Mouse (Mus musculus): ENCODE measurements around the gene Ppef2. TPM values are rescaled to one million over a fixed set of nuclear protein-coding genes. Genes with fewer than 3 reads are reported as not detected.

Gene Ppef2
- polyA plus RNA-seq, 1 experiment: 2.6 TPM

- 2% methylated on average over 54 of the region's 54 CpGs for WGBS
- peak within 1 kb of the TSS; percentile 86 for H3K4me3 ChIP-seq (replicated peaks; ENCODE audit: extremely low read depth, low read depth, low read length)
Observed at GRCm38 (mm10) chr5:92277437-92278394, 21.6 kb upstream of the Ppef2 start, which contains the start of gene Naaa. Gene Naaa (minus strand): TSS chr5:92278170.

DNA sequence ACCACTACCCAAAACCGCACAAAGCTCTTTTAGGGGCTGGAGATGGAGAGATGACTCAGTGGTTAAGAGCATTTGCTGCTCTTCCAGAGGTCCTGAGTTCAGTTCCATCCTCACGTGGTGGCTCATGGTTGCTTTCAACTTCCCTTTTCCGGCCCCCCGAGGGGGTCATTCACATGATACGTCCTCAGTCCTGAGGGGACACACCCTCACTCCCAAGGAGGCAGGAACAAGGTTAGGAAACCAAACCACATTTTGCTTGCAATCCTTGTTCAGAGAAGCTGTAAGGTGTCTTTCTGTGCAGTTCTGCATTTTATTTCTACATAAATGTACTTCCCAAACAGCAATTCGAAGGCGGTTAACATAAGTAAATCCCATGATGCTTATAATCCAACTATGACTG, 14.4 kb upstream of the Ppef2 start:
- TF ChIP-seq POLR2A (IDR thresholded peaks at IDR 0.05; ENCODE audit: borderline replicate concordance, extremely low read depth, low read depth, low read length): no peak
- TF ChIP-seq CTCF (IDR thresholded peaks at IDR 0.05; ENCODE audit: insufficient read depth, low read length): no peak
- WGBS: 79% methylated on average over 7 of the region's 7 CpGs
- Histone ChIP-seq H3K4me1 (ENCODE audit: control insufficient read depth, insufficient read depth, low read length) (no peaks in the 10 kb centered on the region), H3K4me3 (replicated peaks; ENCODE audit: extremely low read depth, low read depth, low read length) (no peak overlapping the region)
- no peak for DNase-seq

More at GRCm38 (mm10) chr5:92277437-92278394, 21.6 kb upstream of the Ppef2 start, which contains the start of gene Naaa:
- peak; percentile 86 for DNase-seq
- H3K4me1 ChIP-seq (ENCODE audit: control insufficient read depth, insufficient read depth, low read length): peaks cover 2% of the 10 kb centered on the region; the same call in 1 of the 2 replicates
- TF ChIP-seq CTCF (IDR thresholded peaks at IDR 0.05; ENCODE audit: insufficient read depth, low read length) (peak; percentile 26; the same call in 1 of the 2 replicates), POLR2A (IDR thresholded peaks at IDR 0.05; ENCODE audit: borderline replicate concordance, extremely low read depth, low read depth, low read length) (peak; percentile 80; the same call in 1 of the 2 replicates)

DNA sequence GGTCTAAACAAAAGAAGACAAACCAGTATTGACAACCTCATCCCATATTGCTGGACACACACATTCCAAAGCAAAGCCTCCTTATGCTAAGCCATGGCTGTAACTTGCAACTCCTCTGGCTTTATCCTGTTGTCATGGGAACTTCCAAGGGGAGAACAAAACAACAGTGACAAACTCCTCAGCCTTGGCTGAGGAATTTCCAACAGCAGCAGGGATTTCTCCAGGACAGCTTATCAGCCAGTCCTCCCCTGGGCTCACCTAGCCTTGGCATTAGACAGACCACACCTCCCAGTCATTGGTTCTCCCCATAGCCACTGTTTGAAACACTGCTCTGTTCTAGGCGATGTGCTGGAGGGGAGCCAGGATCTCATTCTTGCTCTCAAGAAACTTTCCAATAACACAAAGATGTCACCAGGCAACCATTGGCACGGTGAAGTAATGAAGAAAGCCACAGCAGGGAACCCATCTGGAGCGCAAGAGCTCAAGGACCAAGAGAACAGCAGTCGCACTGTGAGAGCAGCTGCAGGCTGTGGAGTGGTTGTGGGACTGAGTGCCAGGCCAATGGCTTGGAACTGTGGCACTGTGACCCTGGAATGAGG, 7.8 kb upstream of the Ppef2 start:
- H3K4me3 ChIP-seq (replicated peaks; ENCODE audit: extremely low read depth, low read depth, low read length): no peak overlapping the region
- 37% methylated on average over 4 of the region's 4 CpGs for WGBS
- H3K4me1 ChIP-seq (ENCODE audit: control insufficient read depth, insufficient read depth, low read length): no peaks in the 10 kb centered on the region
- TF ChIP-seq CTCF (IDR thresholded peaks at IDR 0.05; ENCODE audit: insufficient read depth, low read length) (no peak), POLR2A (IDR thresholded peaks at IDR 0.05; ENCODE audit: borderline replicate concordance, extremely low read depth, low read depth, low read length) (no peak)
- no peak for DNase-seq

GRCm38 (mm10) chr5:92262646-92263045, 6.6 kb upstream of the Ppef2 start:
- WGBS: 84% methylated on average over 8 of the region's 8 CpGs
- TF ChIP-seq CTCF (IDR thresholded peaks at IDR 0.05; ENCODE audit: insufficient read depth, low read length): no peak
- no peak for TF ChIP-seq POLR2A (IDR thresholded peaks at IDR 0.05; ENCODE audit: borderline replicate concordance, extremely low read depth, low read depth, low read length)
- H3K4me3 ChIP-seq (replicated peaks; ENCODE audit: extremely low read depth, low read depth, low read length): no peak overlapping the region
- no peaks in the 10 kb centered on the region for H3K4me1 ChIP-seq (ENCODE audit: control insufficient read depth, insufficient read depth, low read length)
- DNase-seq: no peak

DNA sequence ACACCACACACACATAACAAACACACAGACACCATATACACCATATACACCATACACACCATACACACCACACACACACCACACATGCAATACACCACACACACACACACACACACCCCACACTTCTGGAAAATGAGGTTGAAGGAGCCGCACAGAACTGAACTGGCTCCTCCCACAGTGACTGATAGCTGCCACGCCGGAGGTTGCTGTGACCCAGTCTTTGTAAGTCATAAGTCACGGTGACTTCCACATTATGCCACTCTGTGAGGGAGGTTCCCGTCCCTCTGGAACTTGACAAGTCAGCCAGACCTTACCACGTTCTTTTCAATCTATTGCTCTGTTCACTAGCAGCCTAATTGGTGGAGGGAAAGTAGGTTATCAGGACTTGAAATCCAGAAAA, 1.6 kb downstream of the Ppef2 start:
- no peak for TF ChIP-seq CTCF (IDR thresholded peaks at IDR 0.05; ENCODE audit: insufficient read depth, low read length)
- TF ChIP-seq POLR2A (IDR thresholded peaks at IDR 0.05; ENCODE audit: borderline replicate concordance, extremely low read depth, low read depth, low read length): no peak
- Histone ChIP-seq H3K4me1 (ENCODE audit: control insufficient read depth, insufficient read depth, low read length) (peaks cover 2% of the 10 kb centered on the region; the same call in 1 of the 2 replicates), H3K4me3 (replicated peaks; ENCODE audit: extremely low read depth, low read depth, low read length) (no peak overlapping the region)
- DNase-seq: no peak
- 55% methylated on average over 6 of the region's 6 CpGs for WGBS

DNA sequence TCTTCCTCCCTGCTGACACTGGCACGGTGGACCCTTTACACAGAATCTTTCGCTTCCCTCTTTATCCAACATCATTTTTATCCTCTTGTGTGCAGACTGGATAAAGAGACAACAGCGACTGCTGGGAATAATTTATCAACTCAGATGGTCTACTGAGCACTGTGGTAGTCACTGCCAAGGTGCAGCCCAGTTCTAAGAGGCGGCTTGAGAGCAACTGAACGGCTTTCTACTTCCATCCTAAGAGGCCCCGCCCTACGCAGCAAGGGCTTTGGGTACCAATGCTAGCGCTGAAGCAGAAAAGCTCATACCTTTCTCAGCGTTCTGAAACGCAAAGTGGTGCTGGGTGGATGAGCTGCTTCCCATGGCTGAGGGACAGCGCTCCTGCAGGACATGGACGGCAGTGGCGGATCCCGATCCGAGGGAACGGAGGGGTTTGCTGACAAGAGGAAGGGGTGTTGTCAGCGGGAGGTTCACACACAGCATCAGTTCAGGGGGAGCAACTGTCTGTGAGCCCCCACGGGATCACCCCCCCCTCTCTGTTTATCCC, 3.2 kb downstream of the Ppef2 start:
- TF ChIP-seq POLR2A (IDR thresholded peaks at IDR 0.05; ENCODE audit: borderline replicate concordance, extremely low read depth, low read depth, low read length) (no peak), CTCF (IDR thresholded peaks at IDR 0.05; ENCODE audit: insufficient read depth, low read length) (peak; percentile 27; the same call in 1 of the 2 replicates)
- WGBS: 20% methylated on average over 18 of the region's 18 CpGs
- Histone ChIP-seq H3K4me1 (ENCODE audit: control insufficient read depth, insufficient read depth, low read length) (peaks cover 2% of the 10 kb centered on the region; the same call in 1 of the 2 replicates), H3K4me3 (replicated peaks; ENCODE audit: extremely low read depth, low read depth, low read length) (no peak overlapping the region)
- no peak for DNase-seq

GRCm38 (mm10) chr5:92252031-92252430, 4.0 kb downstream of the Ppef2 start:
- TF ChIP-seq POLR2A (IDR thresholded peaks at IDR 0.05; ENCODE audit: borderline replicate concordance, extremely low read depth, low read depth, low read length) (no peak), CTCF (IDR thresholded peaks at IDR 0.05; ENCODE audit: insufficient read depth, low read length) (no peak)
- WGBS: 88% methylated on average over 6 of the region's 6 CpGs
- no peak for DNase-seq
- H3K4me1 ChIP-seq (ENCODE audit: control insufficient read depth, insufficient read depth, low read length): peaks cover 2% of the 10 kb centered on the region; the same call in 1 of the 2 replicates
- H3K4me3 ChIP-seq (replicated peaks; ENCODE audit: extremely low read depth, low read depth, low read length): no peak overlapping the region

DNA sequence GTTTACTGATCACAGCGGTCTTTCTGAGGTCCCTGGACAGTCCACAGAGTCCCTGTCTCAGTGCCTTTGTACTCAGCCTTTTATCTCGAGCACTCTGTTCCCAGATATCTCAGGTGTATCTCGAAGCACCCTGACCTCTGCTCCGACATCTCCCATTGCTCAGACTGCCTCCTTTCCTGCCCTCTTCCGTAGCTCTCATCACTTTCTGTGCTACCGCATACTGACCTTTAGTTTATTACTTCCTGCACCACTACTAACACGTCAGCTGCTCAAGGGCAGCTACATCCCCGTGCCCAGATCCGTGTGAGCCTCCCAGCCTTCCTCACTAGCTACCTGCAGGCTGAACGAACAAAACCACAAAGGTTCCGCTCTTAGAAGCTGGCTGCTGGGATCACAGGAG, 7.5 kb downstream of the Ppef2 start:
- H3K4me3 ChIP-seq (replicated peaks; ENCODE audit: extremely low read depth, low read depth, low read length): no peak overlapping the region
- peaks cover 2% of the 10 kb centered on the region; the same call in 1 of the 2 replicates for H3K4me1 ChIP-seq (ENCODE audit: control insufficient read depth, insufficient read depth, low read length)
- TF ChIP-seq POLR2A (IDR thresholded peaks at IDR 0.05; ENCODE audit: borderline replicate concordance, extremely low read depth, low read depth, low read length) (no peak), CTCF (IDR thresholded peaks at IDR 0.05; ENCODE audit: insufficient read depth, low read length) (no peak)
- DNase-seq: no peak
- WGBS: 69% methylated on average over 11 of the region's 11 CpGs

- DNase-seq: no peak
- no peak for TF ChIP-seq CTCF (IDR thresholded peaks at IDR 0.05; ENCODE audit: insufficient read depth, low read length)
- TF ChIP-seq POLR2A (IDR thresholded peaks at IDR 0.05; ENCODE audit: borderline replicate concordance, extremely low read depth, low read depth, low read length): no peak
- WGBS: 73% methylated on average over 9 of the region's 9 CpGs
- Histone ChIP-seq H3K4me3 (replicated peaks; ENCODE audit: extremely low read depth, low read depth, low read length) (no peak overlapping the region), H3K4me1 (ENCODE audit: control insufficient read depth, insufficient read depth, low read length) (no peaks in the 10 kb centered on the region)
Observed at GRCm38 (mm10) chr5:92245483-92245882, 10.6 kb downstream of the Ppef2 start.
